ENCODE assay signal across 8 mouse cellular contexts in the genomic region with DNA sequence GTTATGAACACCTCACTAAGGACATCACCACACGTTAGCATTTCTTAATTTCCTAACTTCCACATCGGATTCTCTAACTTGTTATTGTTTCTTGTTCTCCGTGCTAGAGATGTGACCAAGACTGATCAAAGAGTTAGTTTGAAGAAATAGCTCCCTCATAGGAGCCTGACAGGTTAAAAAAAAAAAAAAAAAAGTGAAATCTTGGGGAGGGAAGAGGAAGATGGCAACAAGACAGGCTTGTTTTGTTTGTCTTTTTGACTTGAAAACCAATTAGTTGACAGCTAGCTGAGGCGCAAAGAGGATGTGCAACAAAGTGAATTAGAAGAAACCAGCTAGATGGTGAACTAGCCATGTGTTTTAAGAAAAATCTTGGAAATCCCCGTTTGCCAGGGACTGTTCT. TPM values are rescaled to one million over a fixed set of nuclear protein-coding genes. Genes with fewer than 3 reads are reported as not detected.
DNase-seq lines count a peak whose midpoint lies in the region; ATAC-seq and TF ChIP-seq lines count a peak whose summit lies in the region.

No protein-coding gene starts in this region.

- H3K4me2 ChIP-seq in lung, embryonic 14.5 days: peak overlapping the region; percentile 76
- peak overlapping the region; percentile 48 for H3K4me2 ChIP-seq in intestine, embryonic 14.5 days (ENCODE audit: low read length)
- peak overlapping the region; percentile 83 for H3K4me2 ChIP-seq in neural tube, embryonic 14.5 days (ENCODE audit: low read depth, low read length)

- 43% methylated on average over 5 of the region's 5 CpGs for WGBS in lung, embryonic 14.5 days
- 49% methylated on average over 5 of the region's 5 CpGs for WGBS in intestine, embryonic 14.5 days
- 40% methylated on average over 5 of the region's 5 CpGs for WGBS in neural tube, embryonic 14.5 days

- no peak overlapping the region for H3K27ac ChIP-seq in lung, embryonic 14.5 days (ENCODE audit: low read depth)
- H3K27ac ChIP-seq in cortical plate, adult 2 months (ENCODE audit: insufficient read depth, low read length): no peak overlapping the region
- H3K27ac ChIP-seq in intestine, embryonic 14.5 days (ENCODE audit: low read depth): no peak overlapping the region
- H3K27ac ChIP-seq in neural tube, embryonic 14.5 days (ENCODE audit: low read depth, low read length): no peak overlapping the region

- no peaks in the 10 kb centered on the region for H3K4me1 ChIP-seq in lung, embryonic 14.5 days (ENCODE audit: insufficient read depth)
- no peaks in the 10 kb centered on the region; the same call in 1 of the 2 replicates for H3K4me1 ChIP-seq in cortical plate, adult 2 months (ENCODE audit: control insufficient read depth, insufficient read depth, low read length)
- peaks cover 3% of the 10 kb centered on the region; the same call in 1 of the 2 replicates for H3K4me1 ChIP-seq in intestine, embryonic 14.5 days (replicated peaks; ENCODE audit: control insufficient read depth, insufficient read depth, low read length)
- H3K4me1 ChIP-seq in neural tube, embryonic 14.5 days (ENCODE audit: control insufficient read depth, insufficient read depth, low read length): peaks cover 9% of the 10 kb centered on the region

- H3K36me3 ChIP-seq in lung, embryonic 14.5 days (ENCODE audit: insufficient read depth): no peaks in the 10 kb centered on the region
- 0 out of 2 replicates have a peak, but pooled peaks cover 2% of the 10 kb centered on the region for H3K36me3 ChIP-seq in intestine, embryonic 14.5 days (ENCODE audit: control insufficient read depth, insufficient read depth, low read length)
- H3K36me3 ChIP-seq in neural tube, embryonic 14.5 days (ENCODE audit: control insufficient read depth, insufficient read depth, low read length): no peaks in the 10 kb centered on the region

- H3K27me3 ChIP-seq in lung, embryonic 14.5 days (ENCODE audit: insufficient read depth, low read length): no peaks in the 10 kb centered on the region
- no peaks in the 10 kb centered on the region for H3K27me3 ChIP-seq in intestine, embryonic 14.5 days (replicated peaks; ENCODE audit: control insufficient read depth, insufficient read depth, low read length)
- no peaks in the 10 kb centered on the region for H3K27me3 ChIP-seq in neural tube, embryonic 14.5 days (ENCODE audit: control insufficient read depth, insufficient read depth, low read length)

- TF ChIP-seq POLR2A in cortical plate, adult 2 months (IDR thresholded peaks at IDR 0.05; ENCODE audit: extremely low read depth, insufficient read depth, low read length): no peak

- H3K9me3 ChIP-seq in lung, embryonic 14.5 days (ENCODE audit: low read depth, low read length): no peaks in the 10 kb centered on the region
- no peaks in the 10 kb centered on the region for H3K9me3 ChIP-seq in intestine, embryonic 14.5 days (ENCODE audit: control insufficient read depth, low read length)
- no peaks in the 10 kb centered on the region for H3K9me3 ChIP-seq in neural tube, embryonic 14.5 days (ENCODE audit: control insufficient read depth, low read length)

- no peak for TF ChIP-seq CTCF in lung, embryonic 14.5 days (IDR thresholded peaks at IDR 0.05; ENCODE audit: low read depth)
- TF ChIP-seq CTCF in cortical plate, adult 2 months (IDR thresholded peaks at IDR 0.05; ENCODE audit: extremely low read depth, insufficient read depth, low read length): no peak

- DNase-seq in lung, embryonic 14.5 days: no peak
- DNase-seq in lung, postnatal 4 days: no peak
- no peak for DNase-seq in intestine, embryonic 14.5 days (ENCODE audit: low spot score)
- no peak for DNase-seq in adrenal gland, postnatal 25 days
- no peak for DNase-seq in cerebellum, postnatal 36 days
- no peak for DNase-seq in Muller cell, postnatal 12 days (ENCODE audit: inconsistent ontology term)

- ATAC-seq in lung, embryonic 14.5 days (ENCODE audit: insufficient read depth): no peak
- ATAC-seq in intestine, embryonic 14.5 days (replicated peaks; ENCODE audit: low FRiP score, low TSS enrichment, low read depth): no peak; the same call in 1 of the 2 replicates
- no peak for ATAC-seq in neural tube, embryonic 14.5 days (ENCODE audit: low read depth)

- peak overlapping the region; percentile 66 for H3K4me3 ChIP-seq in lung, embryonic 14.5 days (ENCODE audit: low read depth, low read length)
- H3K4me3 ChIP-seq in cortical plate, adult 2 months (ENCODE audit: insufficient read depth, low read length): peak overlapping the region; percentile 80; the same call in 1 of the 2 replicates
- H3K4me3 ChIP-seq in intestine, embryonic 14.5 days (ENCODE audit: low read depth, low read length): peak overlapping the region; percentile 64
- peak overlapping the region; percentile 64 for H3K4me3 ChIP-seq in neural tube, embryonic 14.5 days (ENCODE audit: low read depth, low read length)

- H3K9ac ChIP-seq in lung, embryonic 14.5 days: peak overlapping the region; percentile 71; the same call in 1 of the 2 replicates
- no peak overlapping the region for H3K9ac ChIP-seq in intestine, embryonic 14.5 days (ENCODE audit: low read length)
- peak overlapping the region; percentile 62 for H3K9ac ChIP-seq in neural tube, embryonic 14.5 days (replicated peaks; ENCODE audit: low read depth, low read length)

RNA-seq across cellular contexts. Expression of a gene that starts 0.9 kb away (rescaled TPM):
- polyA plus RNA-seq in lung, embryonic 14.5 days (2014; fragmentation: Nextera tagmentation; extraction: Ambion mirVana): 18.7 and 20.8 TPM in 2 replicates
- 25.6 and 26.2 TPM in 2 replicates for polyA plus RNA-seq in cortical plate, adult 2 months (2012; rRNA removed)
- polyA plus RNA-seq in intestine, embryonic 14.5 days (2014; fragmentation: Nextera tagmentation; extraction: Ambion mirVana): 27.5 and 30.2 TPM in 2 replicates
- polyA plus RNA-seq in neural tube, embryonic 14.5 days (2014; fragmentation: Nextera tagmentation; extraction: Ambion mirVana): 28.7 and 30.4 TPM in 2 replicates
- total RNA-seq in adrenal gland, postnatal 25 days (2021): 77.4 and 90.5 TPM in 2 replicates

RNA-seq across cellular contexts. Expression of a gene that starts 48.3 kb away (rescaled TPM):
- 38.0 and 40.0 TPM in 2 replicates for polyA plus RNA-seq in lung, embryonic 14.5 days (2014; fragmentation: Nextera tagmentation; extraction: Ambion mirVana)
- polyA plus RNA-seq in cortical plate, adult 2 months (2012; rRNA removed): 89.2 and 91.0 TPM in 2 replicates
- polyA plus RNA-seq in intestine, embryonic 14.5 days (2014; fragmentation: Nextera tagmentation; extraction: Ambion mirVana): 35.8 and 41.4 TPM in 2 replicates
- 57.5 and 75.3 TPM in 2 replicates for polyA plus RNA-seq in neural tube, embryonic 14.5 days (2014; fragmentation: Nextera tagmentation; extraction: Ambion mirVana)
- total RNA-seq in adrenal gland, postnatal 25 days (2021): 51.1 and 55.6 TPM in 2 replicates
